Mouse (Mus musculus): Measurements from ENCODE around the gene Nsun3. TPM values are rescaled to one million over a fixed set of nuclear protein-coding genes. Genes with fewer than 3 reads are reported as not detected.
"Not testable (repeated sequence)": the region's sequence is repeated elsewhere in the genome, so short reads cannot be mapped to it uniquely, and the experiment has no call there.

Gene Nsun3
- polyA plus RNA-seq, 1 experiment from 2014 or later: 7.8 TPM

- Histone ChIP-seq H3K27me3 (ENCODE audit: low read depth, poor library complexity, severe bottlenecking) (no peaks in the 10 kb centered on the region), H3K4me3 (no peak overlapping the region), H3K4me1 (no peaks in the 10 kb centered on the region), H3K27ac (no peak overlapping the region), H3K9me3 (replicated peaks) (no peaks in the 10 kb centered on the region), H3K36me3 (no peaks in the 10 kb centered on the region)
- 86% methylated on average over 3 of the region's 3 CpGs for WGBS
- DNase-seq (ENCODE audit: low spot score): no peak
Measured at GRCm38 (mm10) chr16:62729846-62730245, 56.8 kb downstream of the Nsun3 start.

GRCm38 (mm10) chr16:62718255-62718654 lies 68.4 kb downstream of the Nsun3 start:
- 91% methylated on average over 8 of the region's 11 CpGs for WGBS
- H3K4me1 ChIP-seq; H3K4me3 ChIP-seq; H3K27me3 ChIP-seq (ENCODE audit: low read depth, poor library complexity, severe bottlenecking); H3K36me3 ChIP-seq; H3K9me3 ChIP-seq (replicated peaks); DNase-seq (ENCODE audit: low spot score); H3K27ac ChIP-seq: not testable (repeated sequence)

- H3K9me3 ChIP-seq (replicated peaks): no peaks in the 10 kb centered on the region
- no peaks in the 10 kb centered on the region for H3K36me3 ChIP-seq
- WGBS: 76% methylated on average over 8 of the region's 8 CpGs
- DNase-seq (ENCODE audit: low spot score): no peak
- no peaks in the 10 kb centered on the region for H3K27me3 ChIP-seq (ENCODE audit: low read depth, poor library complexity, severe bottlenecking)
- H3K4me1 ChIP-seq: peaks cover 4% of the 10 kb centered on the region; the same call in 1 of the 2 replicates
- H3K4me3 ChIP-seq: no peak overlapping the region
- H3K27ac ChIP-seq: no peak overlapping the region
Measured at GRCm38 (mm10) chr16:62690436-62690835, 96.2 kb downstream of the Nsun3 start.

- DNase-seq (ENCODE audit: low spot score): no peak
- Histone ChIP-seq H3K36me3 (no peaks in the 10 kb centered on the region), H3K9me3 (replicated peaks) (no peaks in the 10 kb centered on the region), H3K4me3 (no peak overlapping the region), H3K27me3 (ENCODE audit: low read depth, poor library complexity, severe bottlenecking) (no peaks in the 10 kb centered on the region), H3K4me1 (peaks cover 4% of the 10 kb centered on the region; the same call in 1 of the 2 replicates), H3K27ac (no peak overlapping the region)
- 80% methylated on average over 2 of the region's 2 CpGs for WGBS
Measured at GRCm38 (mm10) chr16:62686073-62686472, 100.5 kb downstream of the Nsun3 start.

GRCm38 (mm10) chr16:62685494-62685893 lies 101.1 kb downstream of the Nsun3 start:
- Histone ChIP-seq H3K4me1 (peaks cover 3% of the 10 kb centered on the region; the same call in 1 of the 2 replicates), H3K36me3 (no peaks in the 10 kb centered on the region)
- 91% methylated on average over 4 of the region's 4 CpGs for WGBS

More at GRCm38 (mm10) chr16:62685494-62685893, 101.1 kb downstream of the Nsun3 start:
- H3K27me3 ChIP-seq (ENCODE audit: low read depth, poor library complexity, severe bottlenecking): no peaks in the 10 kb centered on the region
- H3K27ac ChIP-seq: no peak overlapping the region
- no peaks in the 10 kb centered on the region for H3K9me3 ChIP-seq (replicated peaks)
- H3K4me3 ChIP-seq: no peak overlapping the region
- DNase-seq (ENCODE audit: low spot score): no peak

Small RNA genes lying within 50 kb of the gene (microRNA-seq; reads per million reads assigned to microRNA genes)
- not detected for gene Gm25986

Other genes starting within 250 kb of the Nsun3 start
- 0.19 and 0.34 TPM in 2 replicates for gene Stx19, start 27.9 kb upstream of the Nsun3 start, polyA plus RNA-seq (2016; fragmentation: Nextera tagmentation; extraction: Ambion mirVana)
- gene Arl13b, start 60.2 kb upstream of the Nsun3 start, polyA plus RNA-seq (2016; fragmentation: Nextera tagmentation; extraction: Ambion mirVana): 16.2 and 18.1 TPM in 2 replicates
- 15.8 and 16.5 TPM in 2 replicates for gene Pros1, start 67.5 kb upstream of the Nsun3 start, polyA plus RNA-seq (2016; fragmentation: Nextera tagmentation; extraction: Ambion mirVana)